Mouse (Mus musculus) ES-Bruce4 (cell line): ENCODE data around the gene Nusap1.
"Not testable (repeated sequence)": the region's sequence is repeated elsewhere in the genome, so short reads cannot be mapped to it uniquely, and the experiment has no call there.

ENCODE experiments used
- CTCF ChIP-seq: IDR thresholded peaks from one replicate; pipeline ENCODE4 v1.8.1; 2011; ENCODE audit warnings: low read depth, low read length
- EP300 ChIP-seq: IDR thresholded peaks from 2 replicates; pipeline ENCODE4 v1.6.1; 2011; ENCODE audit warnings: low read depth, low read length; ENCODE audit not compliant: insufficient read depth
- POLR2A ChIP-seq: IDR thresholded peaks from one replicate; pipeline ENCODE4 v1.8.1; 2011; ENCODE audit warnings: low read length; ENCODE audit not compliant: insufficient read depth

DNA sequence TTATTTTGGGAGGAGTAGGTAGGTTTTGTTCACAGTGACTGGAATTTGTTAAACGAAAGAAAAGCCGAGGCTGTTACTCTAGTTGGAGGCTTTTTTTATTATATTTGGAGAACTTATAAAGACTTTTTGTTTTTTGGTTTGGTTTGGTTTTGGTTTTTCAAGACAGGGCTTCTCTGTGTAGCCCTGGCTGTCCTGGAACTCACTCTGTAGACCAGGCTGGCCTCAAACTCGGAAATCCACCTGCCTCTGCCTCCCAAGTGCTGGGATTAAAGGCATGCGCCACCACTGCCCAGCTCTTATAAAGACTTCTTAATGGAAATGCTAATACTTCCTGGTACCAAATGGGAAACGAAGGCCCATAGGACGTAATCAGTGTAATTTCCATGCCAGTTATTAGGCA, 904 bp downstream of the Nusap1 start:
- TF ChIP-seq POLR2A, CTCF, EP300: not testable (repeated sequence)
